Mouse (Mus musculus): ENCODE measurements around the gene Treh.

The Treh gene

DNA sequence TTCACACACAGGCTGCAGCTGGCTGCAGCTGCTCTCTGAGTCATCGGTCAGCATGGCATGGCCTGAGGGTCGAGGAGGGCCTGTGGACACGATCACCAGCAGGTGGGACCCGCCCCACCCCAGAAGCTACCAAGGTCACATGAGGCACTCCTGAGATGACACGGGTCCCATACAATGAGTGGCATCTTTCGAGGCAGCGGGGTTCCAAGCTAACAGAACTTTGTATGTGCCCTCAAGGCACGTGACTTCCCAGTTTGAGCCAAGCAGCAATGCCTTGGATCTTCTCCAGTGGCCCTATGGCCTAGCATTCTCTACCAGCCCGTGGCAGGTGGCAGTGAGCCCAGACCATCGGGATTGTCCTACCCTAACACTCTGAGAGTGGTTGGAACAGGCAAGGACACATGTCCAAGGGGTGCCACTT, 44.8 kb downstream of the Treh start:
- no peak for DNase-seq

DNA sequence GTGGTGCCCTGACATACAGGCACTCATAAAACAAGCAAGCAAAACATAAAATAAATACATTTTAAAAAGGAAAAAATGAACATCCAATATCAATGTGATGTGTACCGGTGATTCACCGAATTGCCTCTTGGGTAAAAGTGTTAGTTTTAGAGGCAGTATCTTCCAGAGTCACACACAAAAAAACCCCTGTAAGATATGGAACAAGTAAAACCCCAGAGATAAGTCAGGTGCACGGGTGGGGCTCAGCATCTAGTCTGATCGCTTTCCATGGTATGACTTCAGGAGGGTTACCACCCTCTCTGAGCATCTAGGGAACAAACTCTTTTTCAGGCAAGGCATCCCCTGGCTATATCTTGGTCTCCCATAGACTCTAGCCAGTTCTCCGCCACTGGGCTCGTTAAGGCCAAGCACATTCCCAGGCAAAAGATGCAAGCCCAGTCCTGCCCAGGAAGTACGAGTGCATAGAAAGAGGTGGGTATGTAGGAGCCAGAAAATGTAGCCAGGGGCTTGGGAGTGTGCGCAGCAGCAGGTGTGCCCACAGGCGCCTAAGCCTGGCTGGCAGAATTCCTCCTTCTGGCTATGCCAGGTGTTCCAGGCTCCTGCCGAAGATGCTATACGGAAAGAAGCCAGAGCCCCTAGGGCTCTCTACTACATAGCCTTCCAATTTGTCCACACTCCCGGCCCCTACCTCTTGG, 46.1 kb downstream of the Treh start:
- DNase-seq = no peak

DNA sequence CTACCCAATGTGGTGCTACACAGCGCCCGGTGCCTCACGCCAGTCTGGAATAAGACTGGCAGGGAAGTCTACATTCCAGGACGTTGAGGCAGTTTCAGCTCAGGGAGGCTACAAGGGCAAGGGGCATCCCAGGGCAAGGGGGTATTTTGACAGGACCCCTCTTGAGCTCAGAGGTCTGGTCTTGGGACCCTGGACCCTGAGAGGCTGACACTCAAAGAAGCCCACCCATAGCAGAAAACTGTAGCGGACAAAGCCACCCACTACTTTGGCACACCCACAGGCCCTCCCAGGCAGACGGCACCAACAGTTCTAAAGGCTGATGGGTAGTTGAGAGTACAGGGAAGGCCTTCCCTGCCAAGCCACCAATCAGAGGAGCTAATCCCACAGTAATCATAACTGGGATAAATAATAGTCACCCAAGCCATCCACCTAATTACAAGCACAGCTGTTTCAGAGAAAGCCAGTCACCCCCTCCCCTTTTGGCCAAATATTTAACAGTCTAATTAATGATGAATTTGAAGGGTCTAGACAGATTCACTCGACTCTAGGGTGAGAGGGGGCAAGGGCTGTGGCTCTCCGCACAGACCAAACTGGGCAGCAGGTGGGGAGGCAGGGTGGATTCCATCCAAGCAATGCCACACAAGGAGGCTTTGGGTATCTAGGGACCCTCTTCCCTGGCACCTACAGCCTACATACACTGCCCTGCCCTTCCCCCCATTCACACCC, 46.8 kb downstream of the Treh start:
- DNase-seq = no peak

DNA sequence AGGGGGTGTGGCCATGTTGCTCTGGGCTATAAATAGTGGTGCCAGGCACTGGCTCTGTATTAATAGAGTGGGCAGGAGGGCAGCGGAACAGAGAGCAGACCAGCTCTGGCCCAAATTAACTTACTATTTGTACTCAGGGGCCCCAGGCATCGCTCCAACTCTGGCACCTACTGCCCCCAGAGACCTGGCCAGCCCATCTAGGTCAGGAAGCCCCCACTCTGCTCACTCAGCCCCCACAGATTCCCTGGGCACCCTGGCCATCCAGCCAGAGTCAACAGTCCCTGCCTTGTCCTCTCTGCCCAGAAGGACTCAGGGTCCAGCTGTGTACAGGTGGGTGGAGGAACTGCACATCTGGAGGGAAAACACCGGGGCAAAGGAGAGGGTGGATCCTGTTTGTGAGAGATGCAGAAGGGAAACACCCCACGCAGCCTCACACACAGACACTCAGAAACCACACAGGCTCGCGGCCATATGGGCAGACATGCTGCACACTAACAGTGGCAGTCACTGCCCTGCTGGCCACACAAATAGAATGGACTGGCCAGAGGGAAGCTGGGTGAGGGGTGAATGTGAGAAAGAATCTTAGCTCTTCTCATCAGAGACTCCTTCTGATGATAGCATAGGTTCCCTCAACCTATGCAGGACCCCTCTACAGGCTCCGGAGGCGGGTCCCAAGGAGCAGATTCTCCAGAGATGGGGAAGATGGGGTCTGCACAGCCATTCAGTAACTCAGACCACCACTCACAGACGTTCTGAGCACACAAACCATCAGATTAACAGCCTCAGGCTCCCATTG, 47.5 kb downstream of the Treh start:
- DNase-seq = no peak

DNA sequence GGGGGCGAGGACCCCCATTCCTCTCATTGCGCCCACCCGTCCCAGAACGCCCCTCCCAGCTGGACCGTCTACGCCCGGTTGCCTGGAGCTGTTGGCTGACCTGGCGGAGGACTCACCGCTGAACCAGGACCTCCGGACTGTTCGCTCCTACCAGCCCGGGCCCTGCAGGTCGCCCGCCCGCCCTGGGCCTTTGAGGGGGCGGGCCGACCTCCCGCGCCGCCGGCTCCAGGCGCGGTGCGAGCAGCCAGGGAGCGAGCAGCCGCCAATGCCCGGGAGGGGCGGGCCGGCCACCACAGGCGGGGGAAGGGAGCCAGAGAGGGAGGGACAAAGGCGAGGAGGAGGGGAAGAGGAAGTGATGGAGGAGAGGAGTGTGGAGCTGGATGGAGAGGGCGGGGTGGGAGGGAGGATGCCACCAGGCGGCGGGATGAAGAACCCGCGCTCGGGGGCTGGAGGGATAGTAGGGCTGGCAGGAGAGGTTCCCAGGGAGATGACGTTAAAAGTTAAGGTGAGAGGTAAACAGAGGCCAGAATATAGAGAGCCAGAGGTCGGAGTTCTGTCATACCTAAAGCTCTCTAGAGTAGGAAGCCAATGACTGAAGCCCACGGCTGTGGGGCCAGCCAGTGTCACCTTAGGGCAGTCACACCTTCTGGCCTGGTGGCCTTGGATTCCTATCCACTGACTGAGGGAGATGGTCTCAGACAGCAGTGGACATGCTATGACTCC, 48.3 kb downstream of the Treh start:
- DNase-seq = peak; percentile 86

DNA sequence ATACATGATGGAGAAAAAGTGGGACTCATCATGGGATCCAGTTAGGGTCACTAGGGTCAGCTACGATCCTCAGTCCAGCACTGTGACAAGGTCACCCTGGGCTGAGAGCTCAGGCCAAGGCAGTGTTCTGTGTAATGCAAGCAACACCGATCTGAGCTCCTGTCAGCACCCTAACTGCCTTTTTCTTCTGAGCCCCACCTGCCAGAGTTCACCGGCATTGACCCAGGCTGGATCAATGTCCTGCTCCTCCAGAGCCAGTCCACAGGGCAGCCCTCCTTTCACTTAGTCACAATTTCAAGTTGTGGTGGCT, 48.8 kb downstream of the Treh start:
- no peak for DNase-seq

DNA sequence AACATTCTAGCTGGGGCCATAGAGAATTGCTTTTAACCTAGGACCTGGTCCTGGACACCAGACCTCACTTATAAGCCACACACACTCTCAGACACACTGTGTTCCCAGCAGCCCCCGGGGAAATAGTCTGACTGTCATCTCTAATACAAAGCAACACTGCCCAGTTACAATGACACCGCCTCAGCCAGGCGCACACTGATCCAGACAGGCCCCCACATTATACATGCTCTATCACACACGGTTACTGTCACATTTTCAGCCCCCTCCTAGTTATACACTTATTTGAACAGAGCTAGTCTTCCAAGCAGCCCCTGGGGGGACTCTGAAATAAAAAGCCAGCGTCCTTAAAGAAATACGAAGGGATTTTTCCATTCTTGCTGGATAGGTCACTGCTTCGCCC, 49.5 kb downstream of the Treh start:
- no peak for DNase-seq

DNA sequence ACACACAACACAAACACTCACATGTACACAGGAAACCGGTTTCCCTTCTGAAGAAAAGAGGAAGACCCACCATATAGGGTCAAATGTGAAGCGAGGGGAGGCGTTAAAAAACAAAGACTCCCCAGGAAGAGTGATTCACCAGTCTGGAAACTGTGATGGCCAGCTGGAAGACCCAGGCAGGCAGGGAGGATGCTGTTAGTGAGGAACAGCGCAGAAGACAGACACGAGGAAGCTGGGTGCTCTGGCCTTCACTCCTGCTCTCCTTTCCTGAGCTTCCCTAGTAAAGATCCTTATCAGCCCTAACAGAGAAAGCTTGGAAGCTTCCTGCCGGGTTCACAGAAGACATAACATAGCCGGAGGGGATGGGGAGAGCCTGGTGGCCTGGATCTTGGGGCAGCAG, 50.0 kb downstream of the Treh start:
- DNase-seq = no peak

DNA sequence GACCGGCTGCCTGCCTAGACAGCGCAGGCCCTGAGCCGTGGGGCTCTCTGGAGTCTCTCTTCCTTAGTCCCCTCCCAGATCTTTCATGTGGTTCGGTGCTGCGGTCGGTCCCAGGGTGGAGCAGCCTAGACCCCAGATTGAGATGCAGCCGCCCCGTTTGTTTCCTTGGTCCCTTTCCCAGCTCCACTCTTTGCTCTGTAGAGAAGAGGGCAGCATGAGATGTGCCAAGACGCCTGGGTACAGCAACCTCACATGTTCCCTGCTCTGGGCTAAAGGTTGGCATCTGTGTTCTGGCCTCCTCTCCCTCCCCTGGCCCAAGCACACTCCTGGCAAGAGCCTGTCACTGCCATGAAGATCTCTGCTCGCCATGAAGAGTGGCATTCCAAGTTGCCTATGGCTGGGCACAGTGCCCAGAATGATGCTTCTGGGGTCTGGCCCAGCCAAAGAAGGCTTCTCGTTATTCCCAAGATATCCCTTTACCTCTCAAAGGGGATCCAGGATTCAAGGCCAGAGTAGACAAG, 50.5 kb downstream of the Treh start:
- no peak for DNase-seq

DNA sequence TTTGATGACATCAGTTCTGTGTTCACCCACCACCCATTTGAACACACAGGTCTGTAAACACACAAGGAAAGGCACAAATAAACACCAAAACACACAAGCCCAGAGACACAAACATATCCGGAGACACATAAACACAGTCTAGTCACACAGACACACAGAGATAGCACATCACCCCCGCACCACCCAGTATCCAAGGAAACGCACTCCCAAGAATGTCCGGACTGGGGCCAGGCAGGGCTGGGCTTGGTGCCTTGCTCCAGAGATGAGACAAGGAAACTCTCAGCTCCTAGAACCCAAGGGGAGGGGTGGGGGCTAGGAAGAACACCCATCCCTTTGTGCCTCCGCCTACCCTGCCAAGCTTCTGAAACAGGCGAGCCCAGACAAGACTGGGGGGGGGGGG, 51.2 kb downstream of the Treh start:
- DNase-seq = peak; percentile 74

DNA sequence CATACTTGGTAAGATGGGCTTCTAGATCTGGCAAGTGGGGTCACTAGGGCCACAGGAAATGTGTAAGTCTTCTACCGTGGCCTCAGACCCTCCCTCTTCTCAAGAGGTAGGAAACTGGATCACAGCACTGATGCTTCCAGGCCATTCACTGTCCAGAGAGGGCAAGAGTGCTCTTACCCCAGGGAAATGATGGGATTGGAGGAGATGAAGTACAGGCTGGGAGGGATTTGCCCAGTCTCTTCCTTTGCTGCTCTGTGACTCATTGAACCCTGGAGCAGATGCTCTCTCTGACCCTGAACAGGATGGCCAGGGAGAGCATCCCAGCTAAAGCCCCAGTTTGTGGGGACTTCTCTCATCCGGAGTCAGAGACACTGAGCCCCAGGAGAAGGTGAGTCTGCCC, 51.6 kb downstream of the Treh start:
- no peak for DNase-seq

DNA sequence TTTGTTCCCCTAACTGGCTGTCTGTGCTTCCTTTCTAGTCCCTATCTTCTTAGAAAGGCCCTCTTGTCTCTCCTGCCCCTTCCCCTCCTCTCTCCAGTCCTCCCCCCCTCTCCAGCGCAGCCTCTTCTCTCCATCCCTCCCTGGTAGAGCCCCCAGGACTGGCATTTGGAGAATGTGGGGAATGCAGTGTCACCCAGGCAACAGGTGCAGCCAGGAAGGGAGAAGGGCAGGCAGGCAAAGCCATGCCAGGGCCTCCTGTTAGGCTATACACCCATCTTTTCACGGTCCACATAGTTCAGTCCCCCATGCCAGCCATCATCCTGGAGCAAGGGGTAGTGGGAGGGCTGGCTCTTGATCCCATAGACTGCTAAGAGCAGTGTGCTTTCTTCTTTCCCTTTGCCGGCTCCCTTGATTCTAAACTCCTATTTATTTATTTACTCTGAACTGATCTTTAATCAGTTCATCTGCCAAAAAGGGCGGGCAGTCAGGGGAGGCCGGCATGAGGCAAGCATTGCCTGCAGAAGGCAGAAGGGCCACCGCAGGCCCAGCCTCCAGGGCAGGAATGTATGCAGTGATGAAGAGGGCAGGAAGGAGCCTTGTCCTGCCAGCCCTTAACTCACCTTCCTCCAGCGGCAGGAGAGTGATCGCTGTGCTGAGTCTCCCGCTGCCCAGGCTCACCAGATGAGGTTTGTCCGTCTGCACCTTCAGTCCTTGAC, 53.6 kb downstream of the Treh start:
- no peak for DNase-seq

DNA sequence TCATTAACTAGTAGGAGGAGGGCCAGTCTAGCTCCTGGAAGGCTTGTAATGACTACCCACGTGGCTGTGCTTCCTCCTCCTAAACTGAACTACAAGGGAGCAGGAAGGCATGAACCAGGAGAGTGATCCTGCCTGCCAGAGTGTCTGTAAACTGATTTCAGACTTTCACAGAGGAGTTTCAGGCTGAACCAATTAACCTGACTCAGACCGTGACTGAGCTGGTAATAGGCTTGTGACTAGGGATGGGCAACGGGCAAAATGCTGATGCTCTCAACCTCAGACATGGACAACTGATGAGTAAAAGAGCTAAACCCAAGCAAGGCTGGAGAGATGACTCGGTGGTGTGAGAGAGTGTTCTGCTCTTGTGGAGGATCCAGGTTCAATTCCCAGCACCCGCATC, 54.4 kb downstream of the Treh start:
- DNase-seq = no peak

DNA sequence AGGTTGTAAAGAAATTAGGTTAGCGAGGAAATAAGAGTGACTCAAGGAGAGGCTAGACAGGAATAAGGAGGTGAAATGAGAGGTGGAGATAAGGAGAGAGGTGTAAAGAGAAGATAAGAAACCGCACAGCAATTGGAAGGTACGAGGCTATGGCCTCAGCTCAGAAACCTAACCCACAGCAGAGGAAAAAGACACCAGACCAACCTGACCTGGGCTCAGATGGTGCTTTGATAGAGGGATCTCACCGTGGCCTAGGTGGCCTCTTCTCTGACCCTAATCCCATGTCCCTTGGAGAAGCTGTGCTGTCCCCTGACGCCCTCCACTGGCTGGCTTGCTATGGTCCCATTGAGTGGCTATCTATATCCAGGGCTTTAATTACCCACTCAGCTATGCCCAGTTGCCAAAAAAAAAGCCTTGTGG, 59.1 kb downstream of the Treh start:
- DNase-seq = no peak

DNA sequence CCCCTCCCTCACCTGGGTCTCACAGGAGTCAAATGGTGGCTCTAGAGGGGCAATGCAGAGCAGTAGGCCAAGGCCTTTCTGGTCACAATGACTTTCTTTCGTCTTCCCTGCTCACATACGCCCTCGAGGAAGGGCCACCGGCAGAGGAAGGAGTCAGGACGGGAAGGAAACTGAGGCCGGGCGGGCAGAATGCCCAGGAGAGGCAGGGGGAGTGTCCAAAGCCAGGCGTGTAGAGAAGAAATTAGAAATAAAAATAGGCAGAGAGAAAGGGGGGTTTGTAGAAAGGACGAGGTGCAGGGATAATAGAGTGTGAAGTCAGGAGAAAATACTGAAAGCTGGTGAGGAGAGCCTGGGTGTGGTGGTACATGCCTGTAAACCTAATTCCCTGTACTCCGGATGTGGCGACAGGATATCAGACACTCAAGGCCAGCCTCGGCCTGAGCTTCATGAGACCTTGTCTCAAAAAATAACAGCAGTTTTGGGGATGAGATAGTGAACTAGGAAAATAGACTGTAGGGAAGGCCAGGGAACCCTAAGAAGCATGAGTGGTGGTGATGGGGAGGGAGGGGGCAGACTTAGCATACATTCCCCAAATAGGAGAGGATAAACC, 60.0 kb downstream of the Treh start:
- DNase-seq = peak; percentile 57

DNA sequence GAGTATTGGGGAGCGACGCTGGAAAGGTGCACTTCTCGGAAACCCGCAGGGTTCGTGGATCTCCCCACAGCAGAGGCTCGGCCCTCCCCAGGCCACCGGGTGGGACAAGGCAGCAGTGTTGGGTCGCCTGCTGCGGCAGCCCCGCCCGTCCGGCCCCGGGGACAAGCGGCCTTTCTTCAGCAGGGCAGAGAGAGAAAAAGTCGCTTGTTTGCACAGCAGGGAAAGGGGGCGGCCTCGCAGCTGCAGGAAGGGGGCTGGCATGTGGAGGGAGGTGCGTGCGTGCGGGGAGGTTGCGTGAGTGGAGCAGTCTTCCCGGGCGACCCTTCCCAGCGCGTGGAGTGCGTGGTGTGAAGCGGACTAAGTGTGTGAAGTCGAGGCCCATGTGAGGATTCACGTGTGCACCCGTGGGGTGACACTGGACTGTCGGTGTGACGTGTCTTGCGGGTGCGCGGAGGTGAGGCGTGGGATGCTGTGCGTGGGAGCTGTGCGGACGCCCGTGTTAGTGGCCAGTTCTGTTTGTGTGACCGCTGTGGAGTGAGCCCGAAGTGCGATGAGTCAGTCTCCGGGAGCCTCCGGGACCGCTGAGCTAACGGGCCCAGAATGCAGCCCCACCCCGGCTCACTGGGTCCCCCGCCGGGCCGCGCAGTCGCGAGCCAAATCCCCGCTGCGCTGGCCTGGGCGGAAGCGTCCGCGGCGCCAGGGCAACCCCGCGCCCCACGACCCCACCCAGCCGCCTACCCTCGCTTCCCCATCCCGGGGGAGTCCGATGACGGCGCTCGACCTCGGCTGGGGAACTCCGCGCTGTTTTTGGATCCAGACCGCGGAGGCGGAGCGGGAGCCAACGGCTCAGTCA, 60.9 kb downstream of the Treh start:
- DNase-seq = peak; percentile 69

DNA sequence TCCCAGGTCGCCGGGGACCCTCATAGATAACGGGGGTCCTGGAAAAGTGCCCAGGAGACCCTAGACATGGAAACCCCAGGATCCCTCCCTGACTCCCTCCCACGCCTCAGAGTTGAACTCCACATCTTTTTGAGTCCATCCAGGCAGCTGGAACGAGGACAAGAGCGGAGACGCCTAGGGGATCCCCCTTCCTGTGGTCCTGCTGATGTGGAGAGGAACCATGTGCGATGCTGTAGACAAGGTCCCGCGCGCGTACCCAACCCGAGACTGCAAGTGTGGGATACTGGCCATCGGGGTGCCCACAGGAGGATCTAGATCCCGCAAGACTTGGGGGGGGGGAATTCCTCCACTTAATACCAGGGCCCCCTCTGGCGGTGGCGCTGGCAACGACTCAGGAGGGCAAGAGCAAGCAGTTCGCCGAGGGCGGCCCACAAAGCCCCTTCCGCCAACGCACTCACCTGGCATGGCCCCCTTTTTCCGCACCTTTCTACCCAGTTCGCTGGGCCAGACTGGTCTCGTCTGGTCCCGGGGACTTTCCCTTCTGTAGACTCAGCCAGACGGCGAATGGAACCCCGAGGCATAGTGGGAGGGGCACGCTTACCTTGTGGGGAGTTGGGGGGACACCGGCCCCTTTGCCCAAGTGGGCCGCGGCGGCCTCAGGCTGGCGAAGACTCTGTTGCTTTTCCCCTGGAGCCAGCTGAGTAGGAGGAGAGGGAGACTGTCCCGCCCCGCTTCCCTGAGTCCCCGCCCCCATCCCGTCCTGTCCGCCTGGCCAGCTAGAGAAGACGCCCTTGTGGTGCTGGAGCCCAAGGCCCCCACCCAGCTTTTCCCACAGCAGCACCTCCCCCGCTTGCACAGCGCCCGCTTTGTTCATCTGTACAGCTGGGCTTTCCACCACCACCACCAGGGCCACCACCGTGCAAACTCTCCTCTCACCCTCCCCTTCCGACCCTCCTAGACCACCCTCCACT, 61.8 kb downstream of the Treh start, which contains the start of gene Phldb1:
TSS of gene Phldb1 (minus strand) at position 675 of the 971 bp plus-strand sequence.
- DNase-seq = peak; percentile 84

DNA sequence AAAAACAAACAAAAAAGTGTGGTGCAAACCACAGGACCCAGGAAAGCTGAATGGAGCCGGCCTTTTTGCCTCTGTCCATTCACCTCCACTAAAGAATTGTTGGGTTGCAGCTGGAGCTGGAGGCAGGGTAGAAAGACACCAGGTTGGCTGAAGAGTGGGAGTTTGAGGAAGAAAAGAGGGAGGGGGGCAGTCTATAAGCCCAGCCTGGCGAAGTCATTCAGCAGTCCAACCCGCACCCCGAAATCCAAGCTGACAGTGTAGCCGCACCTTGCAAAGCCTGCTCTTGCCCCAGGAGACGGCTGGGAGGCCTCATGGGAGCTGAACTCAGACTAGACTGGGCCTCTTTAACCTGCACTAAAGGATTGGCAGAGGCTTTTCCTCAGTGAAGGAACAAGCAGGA, 62.9 kb downstream of the Treh start:
- DNase-seq = no peak

All from lung, postnatal 14 days (tissue).